Mouse (Mus musculus) heart, embryonic 15.5 days (tissue): ENCODE measurements around the gene Timm8a1. TPM values are rescaled to one million over a fixed set of nuclear protein-coding genes. Genes with fewer than 3 reads are reported as not detected.
A peak's percentile ranks its signal among the peaks of the same experiment; 100 is the strongest.
"Not testable (repeated sequence)": the region's sequence is repeated elsewhere in the genome, so short reads cannot be mapped to it uniquely, and the experiment has no call there.

Experiments used
- ATAC-seq: fragments of 200-750 bp; cut with Nextera tagmentation; replicated peaks from 2 replicates; pipeline ENCODE4 v1.8.0; 2017; ENCODE audit warnings: low read depth, moderate TSS enrichment; ENCODE audit not compliant: insufficient number of reproducible peaks, insufficient read depth, low FRiP score
- H3K27ac ChIP-seq: fragments of 300-500 bp; sonication (generic); 2 replicates; pipeline ENCODE4 v1.5.1; 2015; ENCODE audit warnings: mild to moderate bottlenecking, inconsistent platforms
- H3K27me3 ChIP-seq: fragments of 300-500 bp; sonication (generic); 2 replicates; pipeline ENCODE4 v1.6.1; 2015; ENCODE audit warnings: inconsistent platforms
- H3K36me3 ChIP-seq: fragments of 300-500 bp; sonication (generic); 2 replicates; pipeline ENCODE4 v1.6.1; 2015; ENCODE audit warnings: mild to moderate bottlenecking, inconsistent platforms
- H3K4me1 ChIP-seq: fragments of 300-500 bp; sonication (generic); replicated peaks from 2 replicates; pipeline ENCODE4 v1.6.1; 2015; ENCODE audit warnings: inconsistent platforms
- H3K4me2 ChIP-seq: fragments of 300-500 bp; sonication (generic); 2 replicates; pipeline ENCODE4 v1.6.1; 2015; ENCODE audit warnings: inconsistent platforms, mild to moderate bottlenecking, moderate library complexity
- H3K4me3 ChIP-seq: fragments of 300-500 bp; sonication (generic); 2 replicates; pipeline ENCODE4 v1.5.1; 2015; ENCODE audit warnings: mild to moderate bottlenecking, inconsistent platforms
- H3K9ac ChIP-seq: fragments of 300-500 bp; sonication (generic); 2 replicates; pipeline ENCODE4 v1.6.1; 2015; ENCODE audit warnings: mild to moderate bottlenecking, inconsistent platforms
- H3K9me3 ChIP-seq: fragments of 300-500 bp; sonication (generic); replicated peaks from 2 replicates; pipeline ENCODE4 v1.6.1; 2016; ENCODE audit warnings: inconsistent platforms
- whole genome bisulfite sequencing: fragments of 180-500 bp; shearing (Covaris S2); methylation state at CpG from one replicate; pipeline ENCODE4 v1.1.7; 2015; ENCODE audit warnings: mixed read lengths; 5-methylcytosine and 5-hydroxymethylcytosine counted together
- polyA plus RNA-seq: library from polyadenylated mRNA; unstranded; fragments of >200 nt; fragmentation: Nextera tagmentation; extraction: Ambion mirVana; gene quantifications from 2 replicates; pipeline ENCODE4 v1.2.1, GENCODE M21; 2015

The Timm8a1 gene
- polyA plus RNA-seq, 1 experiment from 2014 or later, result 70.3 TPM

DNA sequence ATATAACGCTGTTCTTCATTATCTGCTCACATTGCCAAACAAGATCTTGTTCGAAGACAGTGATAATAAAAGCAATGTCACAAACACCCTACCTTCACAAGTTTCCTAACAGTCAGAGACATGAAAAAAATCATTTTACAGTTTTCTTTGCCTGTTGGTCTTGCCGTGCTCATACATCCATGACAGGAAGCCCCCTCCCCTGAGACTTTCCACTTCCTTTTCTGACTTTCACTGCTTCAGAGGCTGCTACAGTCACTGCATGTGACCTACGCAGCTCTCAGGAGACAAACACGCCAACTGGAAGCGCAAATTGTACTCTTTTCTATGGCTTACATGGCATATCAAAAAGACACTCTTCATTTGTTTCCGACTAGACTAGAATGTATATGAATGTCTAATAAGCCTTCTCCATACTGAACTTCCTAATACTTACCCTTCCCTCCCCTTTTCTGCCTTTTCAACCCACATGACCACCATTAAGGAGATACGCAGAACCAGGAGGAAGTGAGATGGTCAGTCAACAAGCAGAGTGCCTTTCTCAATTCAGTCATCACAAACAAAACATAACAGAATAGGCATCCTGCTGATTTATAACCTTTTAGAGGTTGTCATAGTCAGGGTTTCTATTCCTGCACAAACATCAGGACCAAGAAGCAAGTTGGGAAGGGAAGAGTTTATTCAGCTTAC, 25.0 kb upstream of the Timm8a1 start:
- H3K27me3 ChIP-seq, result no peaks in the 10 kb centered on the region
- no peak for ATAC-seq
- H3K4me2 ChIP-seq, result no peak overlapping the region
- no peaks in the 10 kb centered on the region for H3K9me3 ChIP-seq
- no peaks in the 10 kb centered on the region for H3K36me3 ChIP-seq
- WGBS, result 73% methylated on average over 8 of the region's 8 CpGs
- no peak overlapping the region for H3K4me3 ChIP-seq
- no peak overlapping the region for H3K27ac ChIP-seq
- H3K9ac ChIP-seq, result no peak overlapping the region
- H3K4me1 ChIP-seq, result no peaks in the 10 kb centered on the region

DNA sequence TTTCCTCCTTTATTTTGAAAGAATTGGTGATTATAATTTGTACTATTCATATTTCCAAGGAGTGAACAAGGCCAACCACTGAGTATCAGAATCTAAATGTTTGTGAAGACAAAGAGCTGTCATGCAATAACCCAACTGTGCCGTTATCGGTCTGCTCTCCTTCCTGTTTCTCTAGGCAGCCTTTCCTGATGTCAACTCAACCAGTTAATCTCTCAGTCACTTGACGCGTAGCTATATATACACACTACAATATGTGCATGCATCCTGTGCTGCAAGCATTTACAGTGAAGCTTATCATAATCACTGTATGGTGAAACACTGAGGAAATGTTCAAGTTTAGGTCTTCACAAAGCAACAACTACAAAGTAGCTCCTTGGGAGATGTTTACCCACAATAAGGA, 22.7 kb upstream of the Timm8a1 start:
- Histone ChIP-seq H3K36me3 (no peaks in the 10 kb centered on the region), H3K27me3 (no peaks in the 10 kb centered on the region), H3K4me2 (no peak overlapping the region), H3K4me1 (no peaks in the 10 kb centered on the region), H3K9ac (no peak overlapping the region), H3K4me3 (no peak overlapping the region), H3K27ac (no peak overlapping the region), H3K9me3 (no peaks in the 10 kb centered on the region)
- WGBS, result 47% methylated on average over 4 of the region's 4 CpGs
- ATAC-seq, result no peak

DNA sequence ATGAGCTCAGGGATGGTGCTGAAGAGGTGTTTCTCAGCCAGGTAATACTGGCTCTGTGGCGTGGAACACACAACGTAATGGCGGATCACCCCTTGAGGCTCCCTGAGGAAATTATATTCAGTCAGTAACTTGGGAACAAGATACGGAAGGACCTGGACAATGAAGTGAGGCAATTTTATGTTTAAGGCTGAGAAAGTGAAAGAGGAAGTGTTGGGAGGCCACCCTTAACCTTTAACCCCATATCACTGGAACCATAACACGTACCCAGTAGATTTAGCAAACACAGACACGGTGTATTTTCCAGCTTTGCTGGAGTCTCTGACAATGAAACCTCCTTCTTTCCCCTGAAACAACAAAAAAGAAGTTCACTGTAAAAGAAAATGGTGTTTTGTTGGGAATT, 12.8 kb upstream of the Timm8a1 start:
- WGBS, result 61% methylated on average over 6 of the region's 6 CpGs
- ATAC-seq, result no peak
- H3K4me3 ChIP-seq, result no peak overlapping the region
- H3K36me3 ChIP-seq, result no peaks in the 10 kb centered on the region
- no peak overlapping the region for H3K4me2 ChIP-seq
- no peak overlapping the region for H3K27ac ChIP-seq
- no peak overlapping the region for H3K9ac ChIP-seq
- no peaks in the 10 kb centered on the region for H3K4me1 ChIP-seq
- no peaks in the 10 kb centered on the region for H3K27me3 ChIP-seq
- no peaks in the 10 kb centered on the region for H3K9me3 ChIP-seq

DNA sequence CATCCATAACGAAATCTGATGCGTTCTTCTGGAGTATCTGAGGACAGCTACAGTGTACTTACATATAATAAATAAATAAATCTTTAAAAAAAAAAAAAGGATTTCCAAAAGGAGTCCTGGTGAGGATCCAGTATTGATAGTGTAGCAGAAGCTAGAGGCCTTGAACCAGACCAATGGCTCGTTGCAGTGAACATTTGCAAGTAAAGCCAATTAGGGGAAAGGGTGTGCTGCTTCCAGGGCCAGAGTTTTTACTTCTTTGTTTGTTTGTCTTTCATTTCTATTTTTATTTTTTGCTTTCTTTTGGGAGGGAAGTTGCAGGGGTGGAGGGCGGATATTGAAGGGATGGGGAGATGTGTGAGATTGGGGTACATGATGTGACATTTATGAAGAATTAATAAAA, 11.7 kb upstream of the Timm8a1 start:
- Histone ChIP-seq H3K4me1 (no peaks in the 10 kb centered on the region), H3K4me3 (no peak overlapping the region), H3K36me3 (no peaks in the 10 kb centered on the region), H3K9me3 (no peaks in the 10 kb centered on the region), H3K27ac (no peak overlapping the region), H3K4me2 (no peak overlapping the region), H3K9ac (no peak overlapping the region), H3K27me3 (no peaks in the 10 kb centered on the region)
- ATAC-seq, result no peak
- WGBS, result 75% methylated on average over 4 of the region's 4 CpGs

DNA sequence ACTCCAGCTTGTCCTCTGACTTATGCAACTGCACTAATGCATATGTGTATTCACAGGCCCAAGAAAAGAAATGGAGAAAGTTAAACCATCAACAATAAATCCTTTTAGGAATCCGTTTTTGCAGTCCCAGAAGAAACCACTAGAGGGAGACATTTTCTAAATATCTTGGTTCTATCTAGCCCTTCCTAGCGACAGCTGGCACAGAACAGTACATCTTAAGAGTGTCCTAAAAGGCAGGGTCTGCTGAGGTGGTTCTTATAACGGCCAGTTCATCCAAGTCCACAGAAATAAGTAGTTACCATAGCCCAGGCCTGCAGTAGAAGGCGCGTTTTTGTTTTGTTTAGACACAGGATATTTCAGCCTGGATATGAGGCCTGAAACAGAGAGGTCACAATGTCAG, 9.2 kb upstream of the Timm8a1 start:
- no peaks in the 10 kb centered on the region for H3K9me3 ChIP-seq
- no peak overlapping the region for H3K27ac ChIP-seq
- no peaks in the 10 kb centered on the region for H3K36me3 ChIP-seq
- H3K4me1 ChIP-seq, result no peaks in the 10 kb centered on the region
- H3K9ac ChIP-seq, result no peak overlapping the region
- 9% methylated on average over 5 of the region's 5 CpGs for WGBS
- H3K27me3 ChIP-seq, result no peaks in the 10 kb centered on the region
- ATAC-seq, result no peak
- no peak overlapping the region for H3K4me3 ChIP-seq
- no peak overlapping the region for H3K4me2 ChIP-seq

DNA sequence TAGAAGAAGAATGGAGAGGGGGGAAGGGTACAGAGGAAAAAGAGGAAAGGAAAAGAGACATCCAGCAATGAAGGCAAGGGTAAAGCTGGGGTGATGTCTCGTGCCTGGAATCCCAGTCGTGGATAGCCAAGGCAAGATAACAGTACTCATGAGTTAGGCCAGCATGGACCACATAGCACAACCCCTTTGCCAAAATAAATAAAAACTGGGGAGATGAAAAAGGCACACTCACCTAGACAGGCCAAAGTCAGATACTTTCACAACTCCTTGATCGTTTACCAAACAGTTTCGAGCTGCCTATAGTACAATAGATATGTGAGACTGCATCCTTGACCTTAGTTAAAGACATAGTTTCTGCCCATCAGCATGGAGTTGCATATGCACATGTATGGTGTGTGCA, 5.7 kb upstream of the Timm8a1 start:
- ATAC-seq, result no peak
- Histone ChIP-seq H3K27me3 (no peaks in the 10 kb centered on the region), H3K27ac (no peak overlapping the region), H3K4me1 (no peaks in the 10 kb centered on the region), H3K9me3 (no peaks in the 10 kb centered on the region), H3K4me3 (no peak overlapping the region), H3K9ac (no peak overlapping the region), H3K36me3 (no peaks in the 10 kb centered on the region), H3K4me2 (no peak overlapping the region)
- 73% methylated on average over 4 of the region's 4 CpGs for WGBS

DNA sequence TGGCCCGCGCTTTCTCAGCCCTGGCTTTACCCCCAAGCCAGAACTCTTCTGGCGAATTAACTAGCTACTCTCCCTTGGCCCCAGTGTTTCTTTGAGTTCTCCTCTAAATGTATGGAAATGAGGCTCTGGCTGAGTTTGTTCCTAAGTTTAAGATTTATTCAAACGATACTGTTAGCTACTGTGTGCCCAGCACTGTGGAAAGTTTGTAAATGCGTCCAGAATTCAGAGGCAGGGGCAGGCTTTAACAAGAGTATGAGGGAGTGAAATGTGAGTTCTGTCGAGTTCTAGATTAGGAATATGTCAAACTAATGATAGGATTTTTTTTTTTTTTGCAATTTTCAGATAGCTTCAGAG, 267 bp upstream of the Timm8a1 start:
- ATAC-seq, result no peak
- no peaks in the 10 kb centered on the region for H3K4me1 ChIP-seq
- peak overlapping the region; percentile 56 for H3K9ac ChIP-seq
- peak overlapping the region; percentile 61 for H3K4me3 ChIP-seq
- WGBS, result 13% methylated on average over 6 of the region's 6 CpGs
- no peaks in the 10 kb centered on the region for H3K9me3 ChIP-seq
- peak overlapping the region; percentile 89 for H3K27ac ChIP-seq
- H3K27me3 ChIP-seq, result no peaks in the 10 kb centered on the region
- no peaks in the 10 kb centered on the region for H3K36me3 ChIP-seq
- peak overlapping the region; percentile 53 for H3K4me2 ChIP-seq

DNA sequence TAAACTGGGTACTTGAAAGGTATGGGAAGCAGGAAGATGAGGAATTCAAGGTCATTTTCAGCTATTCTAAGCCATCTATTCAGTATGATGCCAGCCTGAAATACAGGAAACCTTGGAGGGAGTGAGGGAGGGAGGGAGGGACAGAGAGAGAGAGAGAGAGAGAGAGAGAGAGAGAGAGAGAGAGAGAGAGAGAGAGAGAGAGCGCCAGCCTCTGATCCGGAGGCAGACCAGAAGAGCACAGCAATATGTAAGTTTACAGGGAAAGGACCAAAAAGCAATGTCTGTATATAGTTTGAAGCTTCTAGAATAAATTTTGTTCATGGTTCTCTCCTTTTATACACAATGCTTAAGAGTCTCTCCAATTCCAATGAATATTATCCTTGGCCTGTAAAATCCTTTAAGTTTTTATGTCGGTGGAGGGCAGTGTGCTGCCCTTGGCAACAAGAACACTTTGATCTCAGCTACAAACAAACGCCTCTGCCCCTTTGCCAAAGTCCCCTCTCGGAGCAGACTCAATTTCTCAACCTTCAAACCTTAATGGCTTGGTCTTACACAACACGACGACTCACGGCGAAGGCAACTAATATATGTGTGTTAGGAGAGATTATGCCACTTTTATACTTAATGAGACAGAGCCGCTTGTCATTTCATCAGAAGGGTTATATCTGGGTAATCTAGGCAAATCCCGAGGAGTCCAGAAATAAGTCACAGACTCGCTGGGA, 1.1 kb downstream of the Timm8a1 start:
- peak overlapping the region; percentile 61 for H3K4me3 ChIP-seq
- H3K36me3 ChIP-seq, result peaks cover 5% of the 10 kb centered on the region; the same call in 1 of the 2 replicates
- no peaks in the 10 kb centered on the region for H3K9me3 ChIP-seq
- H3K27me3 ChIP-seq, result no peaks in the 10 kb centered on the region
- peak overlapping the region; percentile 56 for H3K9ac ChIP-seq
- no peaks in the 10 kb centered on the region for H3K4me1 ChIP-seq
- 14% methylated on average over 12 of the region's 12 CpGs for WGBS
- peak overlapping the region; percentile 89 for H3K27ac ChIP-seq
- ATAC-seq, result no peak
- H3K4me2 ChIP-seq, result peak overlapping the region; percentile 55

DNA sequence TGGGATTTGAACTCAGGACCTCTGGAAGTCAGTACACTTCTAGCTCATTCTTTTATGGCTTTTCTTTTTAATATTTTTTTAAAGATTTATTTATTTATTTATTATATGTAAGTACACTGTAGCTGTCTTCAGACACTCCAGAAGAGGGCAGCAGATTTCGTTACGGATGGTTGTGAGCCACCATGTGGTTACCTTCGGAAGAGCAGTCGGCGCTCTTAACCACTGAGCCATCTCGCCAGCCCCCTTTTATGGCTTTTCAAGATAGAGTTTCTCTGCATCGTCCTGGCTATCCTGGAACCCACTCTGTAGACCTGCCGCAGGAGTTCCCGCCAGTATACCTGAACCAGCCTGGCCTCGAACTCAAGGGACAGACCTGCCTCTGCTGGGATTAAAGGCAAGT, 1.9 kb downstream of the Timm8a1 start:
- H3K9me3 ChIP-seq, H3K9ac ChIP-seq, H3K27me3 ChIP-seq, H3K36me3 ChIP-seq, H3K4me1 ChIP-seq, ATAC-seq, H3K27ac ChIP-seq: not testable (repeated sequence)
- WGBS, result 81% methylated on average over 10 of the region's 10 CpGs
- Histone ChIP-seq H3K4me2 (peak overlapping the region; percentile 55; the same call in 1 of the 2 replicates), H3K4me3 (peak overlapping the region; percentile 61)

DNA sequence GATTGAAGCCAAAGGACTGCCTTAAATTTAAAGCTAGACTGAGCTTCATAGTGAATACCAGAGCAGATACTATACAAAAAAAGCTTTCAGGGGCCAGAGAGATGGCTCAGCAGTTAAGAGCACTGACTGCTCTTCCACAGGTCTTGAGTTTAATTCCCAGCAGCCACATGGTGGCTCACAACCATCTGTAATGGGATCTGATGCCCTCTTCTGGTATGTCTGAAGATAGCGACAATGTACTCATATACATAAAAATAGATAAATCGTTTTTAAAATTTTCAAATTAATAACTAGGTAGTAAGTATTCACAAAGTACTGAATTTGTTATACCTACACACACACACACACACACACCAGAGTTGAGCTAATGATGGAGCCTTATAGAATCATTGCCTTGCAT, 8.3 kb downstream of the Timm8a1 start:
- no peak for ATAC-seq
- 70% methylated on average over 2 of the region's 2 CpGs for WGBS
- H3K4me3 ChIP-seq, result no peak overlapping the region
- no peak overlapping the region for H3K4me2 ChIP-seq
- no peaks in the 10 kb centered on the region for H3K9me3 ChIP-seq
- no peak overlapping the region for H3K9ac ChIP-seq
- H3K4me1 ChIP-seq, result no peaks in the 10 kb centered on the region
- H3K36me3 ChIP-seq, result peaks cover 5% of the 10 kb centered on the region; the same call in 1 of the 2 replicates
- H3K27ac ChIP-seq, result no peak overlapping the region
- no peaks in the 10 kb centered on the region for H3K27me3 ChIP-seq

DNA sequence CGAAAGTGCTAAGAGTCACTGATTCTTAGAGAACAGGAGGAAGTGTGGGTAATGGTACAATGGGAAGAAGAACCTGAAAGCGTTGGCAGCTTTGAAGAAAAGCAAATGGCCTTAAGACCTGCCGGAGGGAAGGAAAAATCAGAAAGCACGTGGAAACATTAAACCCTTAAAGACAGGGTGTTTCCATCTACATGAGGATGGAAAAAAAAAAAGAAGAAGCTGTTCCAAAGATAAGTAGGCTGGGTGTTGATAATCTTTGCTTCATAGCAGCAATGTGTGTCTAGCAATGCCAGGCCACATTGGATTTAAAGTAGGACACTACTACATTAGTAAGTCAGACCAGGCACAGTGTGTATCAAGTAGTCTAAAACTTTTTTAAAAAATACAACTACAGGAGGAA, 16.4 kb downstream of the Timm8a1 start:
- Histone ChIP-seq H3K4me1 (no peaks in the 10 kb centered on the region), H3K27ac (no peak overlapping the region), H3K9ac (no peak overlapping the region), H3K36me3 (no peaks in the 10 kb centered on the region), H3K4me2 (no peak overlapping the region), H3K9me3 (no peaks in the 10 kb centered on the region), H3K27me3 (no peaks in the 10 kb centered on the region), H3K4me3 (no peak overlapping the region)
- no peak for ATAC-seq
- WGBS, result 60% methylated on average over 4 of the region's 4 CpGs

DNA sequence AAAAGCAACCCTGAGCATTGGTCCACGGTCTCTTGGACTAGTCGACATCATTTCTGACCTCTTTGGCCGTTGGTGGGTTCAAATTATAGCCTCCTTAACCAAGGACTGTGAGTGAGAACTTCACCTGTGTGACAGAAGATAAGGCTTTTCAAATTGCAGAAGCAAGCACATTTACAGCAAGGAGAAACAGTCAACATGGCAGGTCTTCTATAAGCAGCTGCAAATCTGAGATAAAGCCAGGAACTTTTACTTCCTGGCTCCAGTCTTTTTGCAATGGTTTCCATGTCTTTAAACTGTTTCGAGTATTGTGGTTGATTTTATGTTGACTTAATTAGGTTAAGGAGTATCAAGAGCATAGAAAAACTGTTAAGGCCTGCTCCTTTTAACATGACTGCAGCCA, 17.9 kb downstream of the Timm8a1 start:
- H3K36me3 ChIP-seq, result no peaks in the 10 kb centered on the region
- H3K27me3 ChIP-seq, result no peaks in the 10 kb centered on the region
- H3K9me3 ChIP-seq, result no peaks in the 10 kb centered on the region
- no peak for ATAC-seq
- no peaks in the 10 kb centered on the region for H3K4me1 ChIP-seq
- no peak overlapping the region for H3K4me3 ChIP-seq
- H3K27ac ChIP-seq, result no peak overlapping the region
- no peak overlapping the region for H3K4me2 ChIP-seq
- no peak overlapping the region for H3K9ac ChIP-seq
- whole genome bisulfite sequencing, result 66% methylated on average over 4 of the region's 4 CpGs
